Mouse (Mus musculus): Measurements from ENCODE around the gene Gzma.

The Gzma gene

GRCm38 (mm10) chr13:113100879-113101278 is at the start of gene Gzma:
TSS of gene Gzma (minus strand) at chr13:113100981.
- in situ Hi-C loops (cut with MboI, MseI), result no loop called here

GRCm38 (mm10) chr13:113139597-113139996 is 38.8 kb upstream of the Gzma start:
- in situ Hi-C loops (cut with MboI, MseI), result no loop called here

GRCm38 (mm10) chr13:113129974-113130373 is 29.2 kb upstream of the Gzma start:
- in situ Hi-C loops (cut with MboI, MseI), result no loop called here

- in situ Hi-C loops (cut with MboI, MseI), result no loop called here
Measured at GRCm38 (mm10) chr13:113121326-113121725, 20.5 kb upstream of the Gzma start.

GRCm38 (mm10) chr13:113120324-113121237 is 19.8 kb upstream of the Gzma start:
- in situ Hi-C loops (cut with MboI, MseI), result no loop called here

- in situ Hi-C loops (cut with MboI, MseI), result no loop called here
Measured at GRCm38 (mm10) chr13:113118977-113119376, 18.2 kb upstream of the Gzma start.

- in situ Hi-C loops (cut with MboI, MseI), result no loop called here
Measured at GRCm38 (mm10) chr13:113104759-113105158, 4.0 kb upstream of the Gzma start.

GRCm38 (mm10) chr13:113101804-113102203 is 1.0 kb upstream of the Gzma start:
- in situ Hi-C loops (cut with MboI, MseI), result no loop called here

GRCm38 (mm10) chr13:113098406-113098805 is 2.4 kb downstream of the Gzma start:
- in situ Hi-C loops (cut with MboI, MseI), result no loop called here

GRCm38 (mm10) chr13:113097011-113097410 is 3.8 kb downstream of the Gzma start:
- in situ Hi-C loops (cut with MboI, MseI), result no loop called here

GRCm38 (mm10) chr13:113094618-113095017 is 6.2 kb downstream of the Gzma start:
- in situ Hi-C loops (cut with MboI, MseI), result no loop called here

GRCm38 (mm10) chr13:113090489-113090888 is 10.3 kb downstream of the Gzma start:
- in situ Hi-C loops (cut with MboI, MseI), result no loop called here

- in situ Hi-C loops (cut with MboI, MseI), result loop anchor here (10.0 kb wide), 1 partner anchor 157 kb away; no protein-coding TSS in a partner anchor
Measured at GRCm38 (mm10) chr13:113087226-113088017, 13.4 kb downstream of the Gzma start.

GRCm38 (mm10) chr13:113084732-113085131 is 16.0 kb downstream of the Gzma start:
- in situ Hi-C loops (cut with MboI, MseI), result loop anchor here (10.0 kb wide), 1 partner anchor 160 kb away; no protein-coding TSS in a partner anchor

- in situ Hi-C loops (cut with MboI, MseI), result loop anchor here (10.0 kb wide), 1 partner anchor 163 kb away; no protein-coding TSS in a partner anchor
Measured at GRCm38 (mm10) chr13:113082101-113082500, 18.7 kb downstream of the Gzma start.

- in situ Hi-C loops (cut with MboI, MseI), result loop anchor here (10.0 kb wide), 1 partner anchor 186 kb away; no protein-coding TSS in a partner anchor
Measured at GRCm38 (mm10) chr13:113079021-113079420, 21.8 kb downstream of the Gzma start.

GRCm38 (mm10) chr13:113064542-113064941 is 36.2 kb downstream of the Gzma start:
- in situ Hi-C loops (cut with MboI, MseI), result no loop called here

GRCm38 (mm10) chr13:113061746-113062145 is 39.0 kb downstream of the Gzma start:
- in situ Hi-C loops (cut with MboI, MseI), result no loop called here

GRCm38 (mm10) chr13:113055826-113056225 is 45.0 kb downstream of the Gzma start:
- in situ Hi-C loops (cut with MboI, MseI), result no loop called here

GRCm38 (mm10) chr13:113054230-113054629 is 46.6 kb downstream of the Gzma start:
- in situ Hi-C loops (cut with MboI, MseI), result no loop called here

GRCm38 (mm10) chr13:113047647-113048046 is 53.1 kb downstream of the Gzma start:
- in situ Hi-C loops (cut with MboI, MseI), result loop anchor here (5.0 kb wide), 1 partner anchor 205 kb away; no protein-coding TSS in a partner anchor

GRCm38 (mm10) chr13:113047018-113047417 is 53.8 kb downstream of the Gzma start:
- in situ Hi-C loops (cut with MboI, MseI), result loop anchor here (5.0 kb wide), 1 partner anchor 205 kb away; no protein-coding TSS in a partner anchor

All from T-helper 2 cell (primary cell).